Mouse (Mus musculus): Measurements from ENCODE around the gene Map7d1.

- TF ChIP-seq POLR2A (IDR thresholded peaks at IDR 0.05; ENCODE audit: control insufficient read depth, low read depth, low read length) = no peak
- no peak for TF ChIP-seq CTCF (IDR thresholded peaks at IDR 0.05; ENCODE audit: control insufficient read depth, insufficient read depth, insufficient replicate concordance, low read depth, low read length)
Observed at GRCm38 (mm10) chr4:126259063-126259462, 2.9 kb upstream of the Map7d1 start.

Data from testis, adult 2 months (tissue).